Mouse (Mus musculus) thymus, adult 2 months (tissue): ENCODE data around the gene Irgc1.

Source experiments
- CTCF ChIP-seq: fragments of 200-500 bp; IDR thresholded peaks from 2 replicates; pipeline ENCODE4 v1.5.1; 2012; ENCODE audit warnings: mild to moderate bottlenecking, control low read depth, low read length, moderate library complexity, borderline replicate concordance; ENCODE audit not compliant: control insufficient read depth, poor library complexity, insufficient read depth; ENCODE audit errors: extremely low read depth
- POLR2A ChIP-seq: fragments of 200-500 bp; IDR thresholded peaks from 2 replicates; pipeline ENCODE4 v1.6.1; 2012; ENCODE audit warnings: mild to moderate bottlenecking, low read length, control low read depth, moderate library complexity; ENCODE audit not compliant: control insufficient read depth, poor library complexity, insufficient read depth; ENCODE audit errors: extremely low read depth

DNA sequence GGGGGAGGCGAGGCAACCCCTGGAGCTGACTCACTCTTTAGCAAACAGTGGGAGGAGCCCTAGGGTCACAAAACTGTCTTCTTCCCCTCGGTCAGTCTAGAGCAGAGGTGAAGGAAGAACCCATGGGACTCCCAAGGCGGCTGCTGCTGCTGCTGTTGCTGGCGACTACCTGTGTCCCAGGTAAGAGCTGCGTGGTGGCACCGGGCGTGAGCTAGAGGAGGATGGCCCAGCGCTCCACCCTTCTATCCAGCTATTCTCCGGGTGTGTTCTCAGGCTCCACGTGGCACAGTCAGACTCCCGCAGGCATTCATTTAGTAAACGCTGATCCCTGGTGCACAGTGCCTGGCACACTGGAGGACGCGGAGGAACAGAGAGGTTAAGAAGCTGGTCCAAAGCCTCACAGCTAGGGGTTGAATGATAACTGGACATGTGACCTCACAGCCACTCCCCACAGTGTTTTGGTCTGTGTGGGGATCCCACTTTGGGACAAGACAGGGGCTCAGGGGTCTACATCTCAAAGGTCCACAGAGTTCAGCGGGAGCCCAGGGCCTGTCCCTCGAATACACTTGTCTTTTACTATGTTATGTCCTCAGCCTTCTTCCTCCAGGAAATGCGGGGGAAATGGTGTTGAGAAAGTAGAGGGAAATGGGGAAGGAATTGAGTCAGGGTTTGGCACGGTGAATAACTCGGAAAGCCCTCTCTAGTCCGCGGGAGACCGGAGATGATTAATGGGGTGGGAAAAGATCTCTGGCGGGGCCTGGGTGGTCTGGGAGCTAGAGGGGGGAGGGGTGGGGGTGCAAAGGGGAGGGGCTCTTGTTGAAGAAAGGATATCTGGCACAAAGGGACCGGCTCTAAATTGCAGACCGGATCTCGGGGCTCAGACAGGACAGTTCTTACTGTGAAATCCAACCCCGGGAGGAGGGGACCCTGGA, 10.6 kb upstream of the Irgc1 start, which contains the start of gene Plaur:
- TF ChIP-seq CTCF (no peak), POLR2A (no peak)
